Mouse (Mus musculus) liver, embryonic 12.5 days (tissue): Measurements from ENCODE around the gene Mex3a. TPM values are rescaled to one million over a fixed set of nuclear protein-coding genes. Genes with fewer than 3 reads are reported as not detected.

Experiments
- ATAC-seq: fragments of 200-750 bp; cut with Nextera tagmentation; 2 replicates; pipeline ENCODE4 v1.8.0; 2017; ENCODE audit warnings: moderate number of reproducible peaks, mild to moderate bottlenecking, moderate library complexity
- H3K27ac ChIP-seq: fragments of 300-500 bp; sonication (generic); 2 replicates; pipeline ENCODE4 v1.5.1; 2016; ENCODE audit warnings: mild to moderate bottlenecking
- H3K27me3 ChIP-seq: fragments of 300-500 bp; sonication (generic); replicated peaks from 2 replicates; pipeline ENCODE4 v1.6.1; 2016; ENCODE audit warnings: mild to moderate bottlenecking, moderate library complexity
- H3K36me3 ChIP-seq: fragments of 300-500 bp; sonication (generic); 2 replicates; pipeline ENCODE4 v1.6.1; 2016; ENCODE audit warnings: mild to moderate bottlenecking, moderate library complexity
- H3K4me1 ChIP-seq: fragments of 300-500 bp; sonication (generic); 2 replicates; pipeline ENCODE4 v1.6.1; 2016
- H3K4me2 ChIP-seq: fragments of 300-500 bp; sonication (generic); 2 replicates; pipeline ENCODE4 v1.6.1; 2016; ENCODE audit warnings: mild to moderate bottlenecking, moderate library complexity
- H3K4me3 ChIP-seq: fragments of 300-500 bp; sonication (generic); 2 replicates; pipeline ENCODE4 v1.5.1; 2016; ENCODE audit warnings: mild to moderate bottlenecking, moderate library complexity
- H3K9ac ChIP-seq: fragments of 300-500 bp; sonication (generic); 2 replicates; pipeline ENCODE4 v1.6.1; 2016; ENCODE audit warnings: mild to moderate bottlenecking, moderate library complexity
- H3K9me3 ChIP-seq: fragments of 300-500 bp; sonication (generic); replicated peaks from 2 replicates; pipeline ENCODE4 v1.6.1; 2016; ENCODE audit warnings: mild to moderate bottlenecking, moderate library complexity
- WGBS: fragments of 180-500 bp; shearing (Covaris S2); methylation state at CpG from one replicate; pipeline ENCODE4 v1.1.7; 2016; ENCODE audit not compliant: insufficient replicate concordance; 5-methylcytosine and 5-hydroxymethylcytosine counted together
- polyA plus RNA-seq: library from polyadenylated mRNA; unstranded; fragments of >200 nt; fragmentation: Nextera tagmentation; extraction: Ambion mirVana; gene quantifications from 2 replicates; pipeline ENCODE4 v1.2.1, GENCODE M21; 2016

Mex3a gene
- polyA plus RNA-seq, 1 experiment from 2014 or later: 2.8 TPM

DNA sequence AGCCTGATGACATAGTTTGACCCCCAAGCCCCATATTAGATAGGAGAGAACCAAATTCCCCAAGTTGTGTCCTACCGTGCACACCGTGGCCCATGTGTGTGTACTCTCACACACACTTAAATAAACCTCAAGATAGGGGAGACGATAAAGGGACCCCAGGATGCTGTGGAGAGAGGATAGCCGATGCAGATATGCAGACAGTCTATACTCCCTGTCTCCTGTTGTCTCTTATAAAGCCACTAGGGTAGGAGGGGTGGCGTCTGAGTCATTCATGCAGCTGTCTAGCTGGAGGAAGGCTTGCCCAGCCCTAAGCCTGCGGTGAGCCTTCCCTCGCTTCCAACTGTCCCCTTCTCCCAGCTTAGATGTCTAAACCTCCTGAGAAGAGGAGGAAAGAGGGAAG lies 32.1 kb upstream of the Mex3a start:
- peak overlapping the region; percentile 89 for H3K4me2 ChIP-seq
- H3K4me3 ChIP-seq: peak overlapping the region; percentile 97
- no peaks in the 10 kb centered on the region for H3K9me3 ChIP-seq
- no peaks in the 10 kb centered on the region for H3K27me3 ChIP-seq
- peaks cover 87% of the 10 kb centered on the region for H3K4me1 ChIP-seq
- peak overlapping the region; percentile 95 for H3K27ac ChIP-seq
- H3K9ac ChIP-seq: peak overlapping the region; percentile 98
- peaks cover 52% of the 10 kb centered on the region for H3K36me3 ChIP-seq
- no peak for ATAC-seq
- 49% methylated on average over 7 of the region's 7 CpGs for WGBS

DNA sequence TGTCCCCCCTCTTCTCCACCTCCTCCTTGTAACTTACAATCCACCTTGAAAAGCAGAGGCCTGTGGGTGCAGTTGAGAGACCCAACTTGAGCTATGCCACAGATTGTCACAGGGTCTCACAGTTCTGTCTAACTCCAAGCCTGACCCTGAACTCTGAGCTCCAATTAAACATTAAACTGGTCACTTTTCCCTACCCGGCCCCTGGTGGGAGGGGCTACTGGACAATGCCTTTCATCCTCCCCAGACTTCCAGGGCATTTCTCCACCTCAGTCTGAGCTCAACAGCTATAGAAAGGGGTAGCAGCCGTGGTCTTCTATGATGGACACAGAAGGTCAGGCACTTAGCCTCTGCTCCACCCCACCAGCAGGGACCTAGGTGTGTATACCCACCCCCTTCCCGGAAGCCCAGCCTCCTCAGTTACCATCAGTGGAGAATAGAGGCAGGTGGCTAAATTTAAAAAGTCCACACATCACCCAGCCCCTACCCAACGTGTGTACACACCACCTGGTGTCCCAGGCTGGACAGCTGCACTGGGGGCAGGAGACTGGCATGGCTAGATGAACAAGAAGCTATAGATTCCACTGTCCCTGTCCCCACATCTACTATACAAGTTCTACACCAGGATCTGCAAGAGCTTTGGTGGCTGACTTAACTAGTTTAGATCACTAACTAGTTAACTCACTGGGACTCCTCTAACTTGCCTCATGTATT lies 31.4 kb upstream of the Mex3a start:
- peak overlapping the region; percentile 98 for H3K9ac ChIP-seq
- H3K27ac ChIP-seq: peak overlapping the region; percentile 95
- no peak for ATAC-seq
- H3K4me2 ChIP-seq: peak overlapping the region; percentile 89
- peak overlapping the region; percentile 97 for H3K4me3 ChIP-seq
- no peaks in the 10 kb centered on the region for H3K27me3 ChIP-seq
- WGBS: 53% methylated on average over 4 of the region's 4 CpGs
- H3K9me3 ChIP-seq: no peaks in the 10 kb centered on the region
- H3K36me3 ChIP-seq: peaks cover 48% of the 10 kb centered on the region
- H3K4me1 ChIP-seq: peaks cover 87% of the 10 kb centered on the region

DNA sequence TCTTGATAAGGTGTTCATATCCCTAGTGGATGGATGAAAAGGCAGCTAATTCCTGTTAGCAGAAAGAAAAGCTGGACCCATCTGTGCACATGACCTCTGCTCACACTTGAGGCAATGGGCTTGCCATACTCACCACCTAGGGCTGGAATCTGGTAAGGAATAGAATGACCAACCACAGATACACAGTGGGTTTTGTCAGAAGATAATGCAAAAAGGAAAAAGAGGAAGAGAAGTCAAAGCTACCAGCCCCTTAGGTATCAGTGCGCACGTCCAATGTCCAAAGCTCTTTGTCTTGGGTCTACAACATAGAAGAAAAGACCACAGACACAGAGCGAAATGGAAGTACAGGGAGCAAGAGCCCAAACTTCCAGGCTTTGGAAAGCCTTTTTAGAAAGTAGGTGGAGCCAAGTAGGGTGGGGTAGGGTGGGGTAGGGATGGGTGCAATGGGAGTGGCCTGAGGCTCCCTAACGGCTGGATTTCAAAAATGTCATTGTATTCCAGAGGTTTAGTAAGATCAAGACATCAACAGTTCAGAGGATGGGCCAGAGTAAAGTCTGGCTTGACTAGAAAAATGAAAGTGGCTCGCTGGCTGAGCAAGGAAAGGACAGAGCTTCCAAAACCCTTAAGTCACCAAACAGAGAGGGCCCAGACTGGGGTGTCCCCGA lies 30.7 kb upstream of the Mex3a start:
- H3K4me1 ChIP-seq: peaks cover 83% of the 10 kb centered on the region
- H3K4me3 ChIP-seq: peak overlapping the region; percentile 97
- no peaks in the 10 kb centered on the region for H3K9me3 ChIP-seq
- H3K36me3 ChIP-seq: peaks cover 43% of the 10 kb centered on the region
- peak overlapping the region; percentile 95 for H3K27ac ChIP-seq
- H3K4me2 ChIP-seq: peak overlapping the region; percentile 89
- peak overlapping the region; percentile 98 for H3K9ac ChIP-seq
- ATAC-seq: peak; percentile 38; the same call in 1 of the 2 replicates
- 28% methylated on average over 6 of the region's 6 CpGs for WGBS
- H3K27me3 ChIP-seq: no peaks in the 10 kb centered on the region

DNA sequence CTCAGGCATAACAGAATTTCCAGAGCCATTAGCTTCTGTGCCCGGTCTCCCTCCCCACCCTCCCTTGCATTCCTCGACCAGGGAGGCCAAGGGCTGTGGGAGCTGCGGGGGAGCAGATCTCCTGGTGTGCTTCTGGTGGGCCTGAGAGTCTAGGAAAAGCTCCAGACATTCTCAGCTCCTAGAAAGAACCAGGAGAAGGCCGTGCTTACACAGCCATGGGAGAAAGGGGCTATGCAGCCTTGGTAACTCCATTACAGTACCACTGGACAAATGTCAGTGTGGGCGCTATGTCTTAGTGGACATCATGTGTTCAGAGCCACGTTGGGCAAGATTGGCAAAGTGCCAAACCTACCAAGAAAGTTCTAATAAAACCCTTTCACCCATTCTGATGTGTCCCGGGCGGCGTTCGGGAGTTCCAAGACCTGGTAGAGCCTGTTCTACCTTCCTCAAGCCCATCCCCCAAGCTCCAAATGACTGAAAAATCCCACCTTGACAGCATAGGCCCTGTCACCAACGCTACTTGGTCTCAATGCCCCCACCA lies 30.1 kb upstream of the Mex3a start:
- WGBS: 29% methylated on average over 11 of the region's 11 CpGs

DNA sequence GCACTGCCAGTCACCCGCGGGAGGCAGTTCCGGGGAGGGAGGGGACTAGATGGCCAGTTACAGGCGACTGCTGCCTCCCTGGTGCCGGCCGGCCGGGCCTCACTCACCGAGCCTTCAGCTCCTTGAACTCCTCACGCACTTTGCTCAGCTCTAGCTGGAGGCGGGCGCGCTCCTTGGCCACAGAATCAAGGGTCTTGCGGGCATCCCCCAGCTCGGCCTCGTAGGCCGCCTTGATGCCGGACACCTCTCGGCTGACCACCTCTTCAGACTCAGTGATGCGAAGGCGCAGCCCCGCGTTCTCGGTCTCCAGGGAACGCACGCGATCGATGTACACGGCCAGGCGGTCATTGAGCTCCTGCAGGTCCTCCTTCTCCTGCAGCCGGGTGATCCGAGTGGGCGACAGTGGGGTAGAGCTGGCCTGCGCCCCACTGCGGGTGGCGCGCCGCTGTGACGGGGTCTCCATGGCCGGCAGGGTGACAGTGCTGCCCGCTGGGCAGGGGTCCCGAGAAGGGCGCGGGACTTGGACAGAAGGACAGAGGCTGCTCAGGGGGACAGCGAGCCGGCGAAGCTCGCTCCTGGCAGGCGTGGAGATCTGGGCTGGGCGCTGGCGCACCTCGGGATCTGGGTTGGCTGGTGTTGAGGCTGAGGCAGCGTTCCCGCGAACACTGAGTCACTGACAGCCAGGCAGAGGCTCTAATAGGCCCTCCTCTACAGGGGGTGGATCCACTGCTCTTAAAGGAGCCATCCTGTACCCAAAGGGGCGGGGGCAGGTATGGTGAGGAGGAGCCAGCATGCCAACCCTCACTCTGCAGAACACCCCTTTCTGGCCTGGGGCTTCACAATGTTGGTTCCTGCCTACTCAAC lies 29.3 kb upstream of the Mex3a start:
- H3K27ac ChIP-seq: peak overlapping the region; percentile 95
- no peaks in the 10 kb centered on the region for H3K27me3 ChIP-seq
- H3K4me1 ChIP-seq: peaks cover 82% of the 10 kb centered on the region
- H3K36me3 ChIP-seq: peaks cover 32% of the 10 kb centered on the region
- peak; percentile 93 for ATAC-seq
- 2% methylated on average over 54 of the region's 55 CpGs for WGBS
- H3K9ac ChIP-seq: peak overlapping the region; percentile 98
- peak overlapping the region; percentile 97 for H3K4me3 ChIP-seq
- H3K4me2 ChIP-seq: peak overlapping the region; percentile 89
- no peaks in the 10 kb centered on the region for H3K9me3 ChIP-seq

More for the DNA sequence above, 30.1 kb upstream of the Mex3a start:
- H3K4me3 ChIP-seq: peak overlapping the region; percentile 97
- peak overlapping the region; percentile 89 for H3K4me2 ChIP-seq
- H3K9me3 ChIP-seq: no peaks in the 10 kb centered on the region
- H3K9ac ChIP-seq: peak overlapping the region; percentile 98
- ATAC-seq: peak; percentile 10; the same call in 1 of the 2 replicates
- peak overlapping the region; percentile 95 for H3K27ac ChIP-seq
- H3K36me3 ChIP-seq: peaks cover 39% of the 10 kb centered on the region
- no peaks in the 10 kb centered on the region for H3K27me3 ChIP-seq
- peaks cover 83% of the 10 kb centered on the region for H3K4me1 ChIP-seq

DNA sequence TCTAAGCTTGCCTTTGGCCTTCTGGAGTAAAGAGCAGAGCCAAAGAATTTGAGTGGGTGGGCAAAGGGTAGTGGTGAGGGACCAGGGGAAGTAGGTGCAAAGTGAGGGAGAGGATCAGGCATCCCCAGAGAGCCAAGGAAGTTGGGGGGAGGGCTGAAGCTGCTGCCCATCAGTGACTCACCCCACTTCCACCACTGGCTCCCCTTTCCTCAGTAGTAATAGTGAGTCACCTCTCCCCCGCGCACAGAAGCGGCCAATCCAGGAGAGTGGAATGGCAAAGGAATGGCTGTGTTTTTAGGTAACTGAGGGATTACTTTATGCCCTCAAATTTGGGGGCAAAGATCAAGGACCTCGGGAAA lies 28.7 kb upstream of the Mex3a start:
- Histone ChIP-seq H3K27ac (peak overlapping the region; percentile 95), H3K4me2 (peak overlapping the region; percentile 89), H3K4me1 (peaks cover 82% of the 10 kb centered on the region), H3K27me3 (no peaks in the 10 kb centered on the region), H3K9ac (peak overlapping the region; percentile 3; the same call in 1 of the 2 replicates), H3K4me3 (peak overlapping the region; percentile 97), H3K9me3 (no peaks in the 10 kb centered on the region), H3K36me3 (peaks cover 25% of the 10 kb centered on the region)
- ATAC-seq: peak; percentile 3
- 26% methylated on average over 4 of the region's 4 CpGs for WGBS

DNA sequence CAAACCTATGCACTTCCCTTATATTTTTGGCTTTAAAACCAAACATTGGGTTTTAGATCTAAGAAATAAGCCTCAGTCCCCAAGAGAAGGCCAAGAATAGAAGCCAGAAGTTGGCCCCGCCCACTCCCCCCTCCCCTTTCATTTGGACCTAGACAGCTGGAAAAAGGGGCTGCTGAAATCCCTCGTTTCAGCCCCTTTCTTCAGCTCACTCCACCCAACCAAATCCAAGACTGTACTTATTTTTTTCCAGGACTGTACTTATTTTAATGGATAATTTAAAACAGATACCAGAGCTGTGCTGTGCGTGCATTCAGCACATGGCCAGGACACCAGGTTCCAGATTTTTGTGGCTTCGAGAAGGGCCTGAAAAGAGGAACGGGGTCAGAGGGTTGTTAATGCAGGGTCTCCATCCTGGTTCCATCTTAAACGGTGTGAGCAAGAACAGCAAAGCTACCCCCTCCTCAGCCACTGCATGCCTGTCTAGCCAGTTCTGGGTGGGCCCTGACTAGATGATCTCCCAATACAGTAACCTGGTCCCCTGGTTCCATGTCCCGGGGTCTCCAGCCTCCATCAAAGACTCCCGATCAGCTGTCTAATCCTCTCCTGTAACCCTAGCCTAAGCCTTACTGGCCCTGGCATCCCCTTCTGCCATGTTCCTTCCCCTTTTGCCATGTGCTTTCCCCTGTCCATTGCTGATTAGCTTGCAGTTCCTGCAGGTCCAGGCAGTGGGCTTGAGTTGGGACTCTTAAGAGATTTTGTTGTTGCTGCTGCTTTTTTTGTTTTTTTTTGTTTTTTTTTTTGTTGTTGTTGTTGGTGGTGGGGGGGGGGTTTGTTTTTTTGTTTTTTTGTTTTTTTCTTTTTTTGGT lies 28.1 kb upstream of the Mex3a start:
- ATAC-seq: no peak
- H3K4me3 ChIP-seq: no peak overlapping the region
- peaks cover 80% of the 10 kb centered on the region for H3K4me1 ChIP-seq
- no peak overlapping the region for H3K9ac ChIP-seq
- H3K27me3 ChIP-seq: no peaks in the 10 kb centered on the region
- H3K9me3 ChIP-seq: no peaks in the 10 kb centered on the region
- H3K27ac ChIP-seq: peak overlapping the region; percentile 27
- WGBS: 35% methylated on average over 8 of the region's 8 CpGs
- peaks cover 19% of the 10 kb centered on the region for H3K36me3 ChIP-seq
- H3K4me2 ChIP-seq: no peak overlapping the region

DNA sequence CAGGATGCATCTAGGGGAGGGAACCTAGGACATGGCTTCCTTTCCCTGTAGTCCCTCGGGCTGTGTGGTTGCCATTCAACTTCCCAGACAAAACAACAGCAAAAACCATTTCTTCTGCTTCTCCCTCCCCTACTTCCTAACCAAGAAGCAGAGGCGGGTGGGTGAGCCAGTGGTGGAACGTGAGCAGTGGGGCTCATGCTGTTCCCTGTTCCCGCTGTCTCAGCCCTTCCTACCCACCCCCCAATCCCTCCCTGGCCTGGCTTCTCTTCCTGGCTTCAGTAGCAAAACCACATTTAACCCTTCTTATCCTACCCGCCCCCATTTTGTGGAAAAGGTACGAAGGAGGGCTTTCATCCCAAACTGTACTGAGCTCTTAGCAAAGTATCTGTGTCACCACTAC lies 27.1 kb upstream of the Mex3a start:
- no peak for ATAC-seq

DNA sequence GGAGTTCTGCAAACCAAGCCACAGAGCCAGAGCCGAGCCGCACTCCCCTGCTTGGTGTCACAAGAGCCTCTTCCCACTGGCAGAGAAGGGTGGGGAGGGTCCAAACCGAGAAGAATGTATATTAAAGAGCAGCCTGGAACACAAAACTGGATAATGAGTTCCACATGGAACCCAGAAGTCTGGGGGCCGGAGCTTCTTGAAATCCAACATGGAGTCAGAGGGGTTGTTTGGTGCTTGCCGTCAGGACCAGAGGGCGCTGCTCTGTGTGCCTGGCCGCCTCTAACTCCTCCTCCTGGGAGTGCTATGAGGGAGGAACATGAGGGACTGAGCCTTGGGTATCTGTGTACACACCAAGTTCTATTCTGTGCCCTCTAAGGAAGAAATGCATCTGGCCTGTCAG lies 26.4 kb upstream of the Mex3a start:
- Histone ChIP-seq H3K36me3 (peaks cover 3% of the 10 kb centered on the region; the same call in 1 of the 2 replicates), H3K4me1 (peaks cover 80% of the 10 kb centered on the region), H3K4me3 (no peak overlapping the region), H3K4me2 (no peak overlapping the region), H3K27me3 (no peaks in the 10 kb centered on the region), H3K9ac (0 out of 2 replicates have a peak overlapping the region, but pooled peaks have one; percentile 12), H3K9me3 (no peaks in the 10 kb centered on the region), H3K27ac (no peak overlapping the region)
- 60% methylated on average over 7 of the region's 7 CpGs for WGBS
- ATAC-seq: no peak

More for the DNA sequence above, 27.1 kb upstream of the Mex3a start:
- H3K9me3 ChIP-seq: no peaks in the 10 kb centered on the region
- no peaks in the 10 kb centered on the region for H3K27me3 ChIP-seq
- H3K27ac ChIP-seq: no peak overlapping the region
- peaks cover 9% of the 10 kb centered on the region for H3K36me3 ChIP-seq
- H3K9ac ChIP-seq: peak overlapping the region; percentile 12; the same call in 1 of the 2 replicates
- no peak overlapping the region for H3K4me3 ChIP-seq
- H3K4me1 ChIP-seq: peaks cover 80% of the 10 kb centered on the region
- WGBS: 68% methylated on average over 6 of the region's 6 CpGs
- no peak overlapping the region for H3K4me2 ChIP-seq

DNA sequence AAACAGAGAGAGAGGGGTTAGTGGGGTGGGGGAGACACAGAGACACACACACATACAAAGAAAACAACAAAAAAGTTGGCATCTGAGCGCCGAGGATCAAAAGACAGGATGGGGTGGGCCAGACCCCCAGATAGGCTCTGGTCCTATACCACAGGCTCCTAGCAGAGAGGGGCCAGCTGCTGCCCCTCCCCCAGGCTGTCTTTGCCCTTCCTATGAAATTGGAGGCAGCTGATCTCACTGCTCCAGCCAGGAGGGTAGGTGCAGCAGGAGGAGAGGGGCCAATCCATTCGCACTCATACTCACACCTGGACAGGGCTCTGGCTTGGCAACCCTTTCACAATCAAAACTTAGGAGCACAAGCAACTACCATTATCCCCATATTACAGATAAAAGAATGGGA lies 22.9 kb upstream of the Mex3a start:
- peaks cover 8% of the 10 kb centered on the region for H3K27me3 ChIP-seq
- H3K4me3 ChIP-seq: peak overlapping the region; percentile 53
- H3K27ac ChIP-seq: peak overlapping the region; percentile 77
- no peaks in the 10 kb centered on the region for H3K36me3 ChIP-seq
- no peak for ATAC-seq
- H3K9ac ChIP-seq: peak overlapping the region; percentile 70
- no peaks in the 10 kb centered on the region for H3K9me3 ChIP-seq
- WGBS: 52% methylated on average over 3 of the region's 3 CpGs
- H3K4me2 ChIP-seq: peak overlapping the region; percentile 84
- peaks cover 84% of the 10 kb centered on the region for H3K4me1 ChIP-seq
